Mouse (Mus musculus) erythroblast, embryonic 14.5 days (primary cell): Measurements from ENCODE around the gene Pfdn5.

Experiments
- GATA1 ChIP-seq: IDR thresholded peaks from 2 replicates; pipeline ENCODE4 v1.6.1; 2012; ENCODE audit warnings: low read length, inconsistent platforms, mixed read lengths
- TAL1 ChIP-seq: IDR thresholded peaks from 3 replicates; pipeline ENCODE4 v1.6.1; 2012; ENCODE audit warnings: low read length, inconsistent platforms, mixed read lengths

GRCm38 (mm10) chr15:102369972-102370371 lies 44.1 kb downstream of the Pfdn5 start:
- TF ChIP-seq GATA1 (no peak), TAL1 (no peak)
